ENCODE assay signal across 13 mouse cellular contexts in genomic region chr7:104340744-104341143, GRCm38 (mm10). TPM values are rescaled to one million over a fixed set of nuclear protein-coding genes. Genes with fewer than 3 reads are reported as not detected.
DNase-seq lines count a peak whose midpoint lies in the region; ATAC-seq and TF ChIP-seq lines count a peak whose summit lies in the region.
"Not testable (repeated sequence)": the region's sequence is repeated elsewhere in the genome, so short reads cannot be mapped to it uniquely, and the experiment has no call there.
"Had no signal": no experiment of that assay in that cellular context is flagged by ENCODE, and none has a peak within 500 bp of the region (broad histone marks: within the 10 kb centered on the region; RNA-seq: fewer than 3 reads in every experiment).

No protein-coding gene starts in this region.

- peak; percentile 66; the same call in 1 of the 2 replicates for ATAC-seq in heart, embryonic 12.5 days (ENCODE audit: insufficient number of reproducible peaks, low FRiP score)
- ATAC-seq in heart, embryonic 16.5 days (replicated peaks; ENCODE audit: extremely low read depth, insufficient read depth, low FRiP score), result peak; percentile 55; the same call in 1 of the 2 replicates
- ATAC-seq in heart, postnatal 0 days (ENCODE audit: insufficient read depth, low read depth), result 0 out of 2 replicates have a peak, but pooled peaks have one; percentile 62

- H3K4me1 ChIP-seq in heart, embryonic 12.5 days (replicated peaks); heart, embryonic 16.5 days (ENCODE audit: control insufficient read depth, insufficient read depth, low read length); heart, postnatal 0 days (ENCODE audit: control insufficient read depth, insufficient read depth): not testable (repeated sequence)

- H3K9me3 ChIP-seq in heart, embryonic 12.5 days (replicated peaks); heart, embryonic 16.5 days (replicated peaks; ENCODE audit: control insufficient read depth, low read length); heart, postnatal 0 days (replicated peaks; ENCODE audit: control insufficient read depth, low read length): not testable (repeated sequence)

- H3K4me3 ChIP-seq in heart, embryonic 12.5 days; heart, embryonic 16.5 days (ENCODE audit: low read length); heart, postnatal 0 days (ENCODE audit: low read depth, low read length): not testable (repeated sequence)

- TF ChIP-seq CTCF in heart, postnatal 0 days (IDR thresholded peaks at IDR 0.05; ENCODE audit: low read depth), result not testable (repeated sequence)

- 80% methylated on average over 4 of the region's 4 CpGs for WGBS in heart, embryonic 12.5 days
- 92% methylated on average over 2 of the region's 4 CpGs for WGBS in heart, embryonic 16.5 days
- WGBS in heart, postnatal 0 days, result 75% methylated on average over 3 of the region's 4 CpGs

- not testable (repeated sequence) for H3K4me2 ChIP-seq in heart, embryonic 12.5 days; heart, embryonic 16.5 days (ENCODE audit: low read depth, low read length); heart, postnatal 0 days (ENCODE audit: low read depth, low read length)

- H3K9ac ChIP-seq in heart, embryonic 12.5 days; heart, embryonic 16.5 days (ENCODE audit: low read length); heart, postnatal 0 days (replicated peaks; ENCODE audit: low read depth, low read length): not testable (repeated sequence)

- peaks cover 16% of the 10 kb centered on the region for H3K36me3 ChIP-seq in heart, embryonic 12.5 days
- H3K36me3 ChIP-seq in heart, embryonic 16.5 days (ENCODE audit: control insufficient read depth, insufficient read depth); heart, postnatal 0 days (replicated peaks; ENCODE audit: control insufficient read depth, insufficient read depth, low read length): not testable (repeated sequence)

- TF ChIP-seq EP300 in heart, postnatal 0 days (IDR thresholded peaks at IDR 0.05; ENCODE audit: low read depth), result not testable (repeated sequence)

- H3K27me3 ChIP-seq in heart, embryonic 12.5 days (replicated peaks); heart, embryonic 16.5 days (ENCODE audit: control insufficient read depth, insufficient read depth, low read length); heart, postnatal 0 days (ENCODE audit: control insufficient read depth, insufficient read depth, low read length): not testable (repeated sequence)

- H3K27ac ChIP-seq in heart, embryonic 12.5 days (ENCODE audit: poor library complexity, severe bottlenecking); heart, embryonic 16.5 days (ENCODE audit: low read length); heart, postnatal 0 days (ENCODE audit: low read depth): not testable (repeated sequence)

- not testable (repeated sequence) for DNase-seq in heart, postnatal 0 days (ENCODE audit: low spot score)

RNA-seq across cellular contexts. Expression of gene Trim34b, which starts 11.5 kb away (rescaled TPM):
- 0.17 TPM in 1 of 2 replicates, not detected in the other for polyA plus RNA-seq in heart, embryonic 12.5 days (2016; fragmentation: Nextera tagmentation; extraction: Ambion mirVana)
- 0.13 and 0.20 TPM in 2 replicates for polyA plus RNA-seq in heart, embryonic 16.5 days (2015; fragmentation: Nextera tagmentation; extraction: Ambion mirVana)
- not detected in 2 replicates for total RNA-seq in heart, postnatal 0 days (2014; rRNA removed; ENCODE audit: low replicate concordance)
- 0.08 TPM in 1 of 2 replicates, not detected in the other for polyA plus RNA-seq in heart, postnatal 0 days (2015; fragmentation: Nextera tagmentation; extraction: Ambion mirVana)
- total RNA-seq: CH12.LX had no signal
- polyA plus RNA-seq: brain, embryonic 14.5 days; C2C12 had no signal

RNA-seq across cellular contexts. Expression of gene Trim12c, which starts 12.4 kb away (rescaled TPM):
- polyA plus RNA-seq in heart, embryonic 12.5 days (2016; fragmentation: Nextera tagmentation; extraction: Ambion mirVana), result 2.3 and 2.4 TPM in 2 replicates
- 2.2 and 2.9 TPM in 2 replicates for polyA plus RNA-seq in heart, embryonic 16.5 days (2015; fragmentation: Nextera tagmentation; extraction: Ambion mirVana)
- 3.9 and 7.1 TPM in 2 replicates for total RNA-seq in heart, postnatal 0 days (2014; rRNA removed; ENCODE audit: low replicate concordance)
- 1.5 and 1.7 TPM in 2 replicates for polyA plus RNA-seq in heart, postnatal 0 days (2015; fragmentation: Nextera tagmentation; extraction: Ambion mirVana)

RNA-seq across cellular contexts. Expression of gene Trim12a, which starts 25.5 kb away (rescaled TPM):
- polyA plus RNA-seq in heart, embryonic 12.5 days (2016; fragmentation: Nextera tagmentation; extraction: Ambion mirVana), result 10.0 and 11.8 TPM in 2 replicates
- polyA plus RNA-seq in heart, embryonic 16.5 days (2015; fragmentation: Nextera tagmentation; extraction: Ambion mirVana), result 7.5 and 10.1 TPM in 2 replicates
- total RNA-seq in heart, postnatal 0 days (2014; rRNA removed; ENCODE audit: low replicate concordance), result 7.7 and 13.6 TPM in 2 replicates
- 6.6 and 7.1 TPM in 2 replicates for polyA plus RNA-seq in heart, postnatal 0 days (2015; fragmentation: Nextera tagmentation; extraction: Ambion mirVana)
- total RNA-seq: ES-E14, MEL had no signal
- polyA plus RNA-seq: C2C12, G1E had no signal

RNA-seq across cellular contexts. Expression of gene Trim30b, which starts 28.9 kb away (rescaled TPM):
- not detected in 2 replicates for polyA plus RNA-seq in heart, embryonic 12.5 days (2016; fragmentation: Nextera tagmentation; extraction: Ambion mirVana)
- polyA plus RNA-seq in heart, embryonic 16.5 days (2015; fragmentation: Nextera tagmentation; extraction: Ambion mirVana), result 0.05 and 0.07 TPM in 2 replicates
- not detected in 2 replicates for total RNA-seq in heart, postnatal 0 days (2014; rRNA removed; ENCODE audit: low replicate concordance)
- polyA plus RNA-seq in heart, postnatal 0 days (2015; fragmentation: Nextera tagmentation; extraction: Ambion mirVana), result 0.16 and 0.18 TPM in 2 replicates
- total RNA-seq: adrenal gland, postnatal 14 days; adrenal gland, postnatal 4 days; ES-E14; MEL had no signal
- polyA plus RNA-seq: adrenal gland, adult 2 months; C2C12; G1E; Patski had no signal

RNA-seq across cellular contexts. Expression of gene Trim5, which starts 52.9 kb away (rescaled TPM):
- 0.53 and 0.64 TPM in 2 replicates for polyA plus RNA-seq in heart, embryonic 12.5 days (2016; fragmentation: Nextera tagmentation; extraction: Ambion mirVana)
- 0.68 and 0.74 TPM in 2 replicates for polyA plus RNA-seq in heart, embryonic 16.5 days (2015; fragmentation: Nextera tagmentation; extraction: Ambion mirVana)
- total RNA-seq in heart, postnatal 0 days (2014; rRNA removed; ENCODE audit: low replicate concordance), result 0.12 and 0.27 TPM in 2 replicates
- 0.37 and 0.38 TPM in 2 replicates for polyA plus RNA-seq in heart, postnatal 0 days (2015; fragmentation: Nextera tagmentation; extraction: Ambion mirVana)
- total RNA-seq: ES-E14, MEL had no signal
- polyA plus RNA-seq: C2C12, G1E had no signal
